Mouse (Mus musculus): ENCODE data around the gene Shroom3. TPM values are rescaled to one million over a fixed set of nuclear protein-coding genes. Genes with fewer than 3 reads are reported as not detected.

The Shroom3 gene
- polyA plus RNA-seq, 1 experiment from 2014 or later: 2.5 TPM

DNA sequence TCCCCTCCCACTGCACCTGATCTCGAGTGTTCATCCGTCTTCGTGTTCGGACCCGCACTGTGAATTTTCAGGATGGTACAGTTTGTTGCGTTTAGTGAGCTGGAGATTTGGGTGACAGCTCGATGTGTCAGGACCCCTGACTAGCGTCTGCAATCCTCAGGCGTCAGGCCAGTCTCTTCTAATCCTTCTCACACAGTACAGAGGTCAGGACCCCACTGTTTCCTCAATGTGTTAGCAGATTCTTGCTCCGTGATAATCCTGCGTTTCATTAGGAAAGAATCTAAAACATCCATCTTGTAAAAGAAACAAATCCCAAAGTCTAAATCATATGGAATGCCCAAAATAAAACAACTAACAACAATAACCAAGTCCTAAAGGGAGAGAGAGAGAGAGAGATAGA lies 18.5 kb downstream of the Shroom3 start:
- WGBS: 40% methylated on average over 11 of the region's 11 CpGs
- Histone ChIP-seq H3K27me3 (no peaks in the 10 kb centered on the region), H3K36me3 (no peaks in the 10 kb centered on the region), H3K4me1 (replicated peaks) (peaks cover 24% of the 10 kb centered on the region), H3K27ac (no peak overlapping the region), H3K4me3 (replicated peaks) (no peak overlapping the region), H3K9me3 (no peaks in the 10 kb centered on the region), H3K4me2 (replicated peaks) (no peak overlapping the region), H3K9ac (replicated peaks) (no peak overlapping the region)
- ATAC-seq: no peak

DNA sequence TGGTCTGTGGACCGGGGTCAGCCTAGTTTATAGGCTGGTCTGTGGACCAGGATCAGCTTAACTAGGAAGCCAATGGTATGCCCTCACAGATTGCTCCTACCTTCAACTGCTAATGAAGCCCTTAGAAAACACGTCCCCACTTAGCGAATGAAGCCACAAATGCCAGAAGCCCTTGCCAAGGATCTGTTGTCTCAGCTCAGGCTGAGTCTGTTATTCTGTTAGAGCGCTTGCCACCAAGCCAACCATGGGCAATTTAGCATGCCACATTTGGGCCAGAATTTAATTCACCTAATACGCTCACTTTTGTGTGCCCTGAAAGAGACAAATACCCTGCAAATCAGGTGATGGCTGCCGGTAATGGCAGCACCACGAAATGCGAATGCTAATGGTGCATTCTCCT lies 20.4 kb downstream of the Shroom3 start:
- Histone ChIP-seq H3K9me3 (no peaks in the 10 kb centered on the region), H3K27me3 (no peaks in the 10 kb centered on the region), H3K27ac (no peak overlapping the region), H3K9ac (replicated peaks) (no peak overlapping the region), H3K36me3 (no peaks in the 10 kb centered on the region), H3K4me2 (replicated peaks) (no peak overlapping the region), H3K4me1 (replicated peaks) (peaks cover 24% of the 10 kb centered on the region), H3K4me3 (replicated peaks) (no peak overlapping the region)
- WGBS: 85% methylated on average over 8 of the region's 8 CpGs
- ATAC-seq: no peak

DNA sequence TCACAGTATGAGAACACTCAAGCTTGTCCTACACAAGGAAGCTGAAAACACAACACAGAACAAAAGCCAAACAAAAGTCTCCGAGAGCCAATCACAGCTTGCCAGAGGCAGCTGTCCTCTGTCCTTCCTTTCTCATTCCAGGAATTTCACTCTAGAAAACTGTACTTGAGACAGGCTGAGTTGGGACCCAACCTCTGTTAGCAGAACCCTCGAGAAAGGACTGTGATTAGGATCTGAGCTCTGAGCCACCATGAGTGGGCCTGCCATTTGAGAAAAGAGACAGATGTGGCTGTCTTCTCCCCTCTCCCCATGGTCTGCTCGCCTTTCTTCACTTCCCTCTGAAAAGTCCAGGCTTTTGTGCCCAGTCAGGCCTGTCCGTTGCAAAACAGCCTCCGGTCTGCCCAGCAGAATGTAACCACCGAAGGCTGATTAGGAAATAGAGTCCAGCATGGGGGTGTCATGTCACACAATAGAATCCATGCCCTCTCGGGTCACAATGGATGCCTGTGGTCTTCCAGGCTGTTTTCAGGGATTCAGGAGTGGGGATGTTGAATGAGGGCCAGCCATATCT lies 24.8 kb downstream of the Shroom3 start:
- Histone ChIP-seq H3K4me1 (replicated peaks) (peaks cover 15% of the 10 kb centered on the region), H3K27me3 (no peaks in the 10 kb centered on the region), H3K9me3 (no peaks in the 10 kb centered on the region), H3K27ac (no peak overlapping the region), H3K4me2 (replicated peaks) (no peak overlapping the region), H3K36me3 (no peaks in the 10 kb centered on the region), H3K4me3 (replicated peaks) (no peak overlapping the region), H3K9ac (replicated peaks) (no peak overlapping the region)
- WGBS: 6% methylated on average over 7 of the region's 7 CpGs
- ATAC-seq: no peak

DNA sequence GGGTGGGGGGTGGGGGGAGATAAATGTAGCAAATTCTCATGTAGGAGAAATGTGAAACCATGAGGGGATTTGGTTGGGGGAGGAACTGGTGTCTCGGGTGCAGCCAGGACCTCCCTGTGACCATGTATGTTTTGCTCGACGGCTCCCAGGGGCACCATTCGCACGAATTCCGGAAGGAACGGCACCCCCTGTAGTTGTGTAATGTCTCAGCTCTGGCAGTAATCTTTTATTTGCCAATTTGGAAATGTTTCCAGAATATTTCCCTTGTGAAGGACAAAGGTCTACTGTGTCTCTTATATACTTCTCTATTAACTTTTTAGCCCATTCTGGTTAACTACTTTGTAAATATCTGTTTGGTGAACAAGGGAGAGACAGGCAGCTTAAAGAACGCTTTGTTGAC lies 27.5 kb downstream of the Shroom3 start:
- no peaks in the 10 kb centered on the region for H3K9me3 ChIP-seq
- 84% methylated on average over 8 of the region's 8 CpGs for WGBS
- H3K4me2 ChIP-seq (replicated peaks): no peak overlapping the region
- no peak overlapping the region for H3K9ac ChIP-seq (replicated peaks)
- no peak for ATAC-seq
- H3K4me1 ChIP-seq (replicated peaks): peaks cover 15% of the 10 kb centered on the region
- no peaks in the 10 kb centered on the region for H3K36me3 ChIP-seq
- no peaks in the 10 kb centered on the region for H3K27me3 ChIP-seq
- H3K4me3 ChIP-seq (replicated peaks): no peak overlapping the region
- H3K27ac ChIP-seq: no peak overlapping the region

DNA sequence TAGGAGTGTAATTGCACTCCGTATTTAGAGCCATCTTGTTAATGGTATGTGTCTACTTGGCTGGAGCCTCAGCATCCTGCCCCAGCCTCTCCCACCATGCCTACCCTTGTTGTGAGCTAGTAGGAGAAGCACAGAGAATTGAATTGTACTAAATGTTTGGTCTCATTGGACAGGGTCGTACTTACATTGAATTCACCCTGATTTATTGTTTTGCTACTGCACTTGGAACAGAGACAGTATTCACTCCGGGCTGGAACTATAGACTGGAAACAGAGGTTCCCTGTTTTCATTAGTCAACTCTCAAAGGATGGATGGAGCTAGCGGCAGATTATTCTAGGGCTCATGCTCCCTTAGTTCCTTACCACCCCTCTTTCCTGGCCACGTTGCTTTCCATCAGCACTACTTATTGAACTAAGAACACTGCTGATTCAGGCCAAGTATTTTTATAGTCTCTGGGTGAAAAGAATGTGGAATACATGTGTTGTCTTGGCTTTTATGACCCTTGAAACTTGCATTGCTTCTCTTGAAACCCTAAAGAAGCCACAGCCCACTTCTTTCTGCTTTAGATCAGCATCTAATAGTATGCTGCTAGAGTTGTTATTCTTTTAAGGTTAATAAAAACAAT lies 28.5 kb downstream of the Shroom3 start:
- peaks cover 8% of the 10 kb centered on the region for H3K4me1 ChIP-seq (replicated peaks)
- H3K9me3 ChIP-seq: no peaks in the 10 kb centered on the region
- no peak overlapping the region for H3K27ac ChIP-seq
- no peak overlapping the region for H3K4me3 ChIP-seq (replicated peaks)
- 77% methylated on average over 5 of the region's 5 CpGs for WGBS
- no peaks in the 10 kb centered on the region for H3K36me3 ChIP-seq
- H3K9ac ChIP-seq (replicated peaks): no peak overlapping the region
- H3K27me3 ChIP-seq: no peaks in the 10 kb centered on the region
- H3K4me2 ChIP-seq (replicated peaks): no peak overlapping the region
- no peak for ATAC-seq

DNA sequence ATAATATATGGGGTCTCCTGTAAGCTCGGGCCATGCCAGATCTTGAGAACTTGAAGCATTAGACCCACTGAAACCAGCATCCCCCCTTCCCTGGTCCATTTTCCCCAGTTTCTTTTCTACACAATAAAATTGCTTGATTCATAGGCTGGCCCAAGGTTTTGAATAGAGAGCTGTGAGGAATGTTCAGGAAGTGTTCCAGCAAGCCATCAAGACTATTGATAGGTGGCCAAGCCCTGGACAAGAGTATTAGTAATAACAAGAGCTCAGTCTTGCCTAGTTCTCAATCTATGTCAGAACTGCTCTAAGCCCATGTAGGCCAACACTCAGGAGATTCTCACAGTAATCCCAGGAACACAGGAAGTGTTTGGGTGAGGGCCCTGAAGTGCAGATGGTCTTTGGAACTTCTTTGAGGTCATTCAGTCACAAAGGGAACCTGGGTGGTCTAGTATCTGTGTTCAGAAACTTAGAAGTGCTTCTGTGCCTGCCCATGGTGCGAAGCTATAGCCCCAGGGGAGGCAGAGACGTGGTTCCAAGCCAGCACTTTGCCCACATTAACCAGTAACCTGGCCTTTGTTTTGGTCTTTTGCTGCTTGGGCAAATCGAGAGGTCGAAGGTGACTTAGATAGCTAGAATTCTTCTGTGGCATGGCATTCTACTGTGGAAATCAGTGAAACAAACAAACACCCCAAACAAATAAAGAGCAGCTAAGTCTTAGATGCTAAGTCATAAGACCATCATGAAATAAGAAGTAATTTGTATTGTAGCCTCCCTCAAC lies 29.6 kb downstream of the Shroom3 start:
- H3K36me3 ChIP-seq: no peaks in the 10 kb centered on the region
- no peaks in the 10 kb centered on the region for H3K27me3 ChIP-seq
- no peak for ATAC-seq
- no peak overlapping the region for H3K4me2 ChIP-seq (replicated peaks)
- no peak overlapping the region for H3K27ac ChIP-seq
- no peaks in the 10 kb centered on the region for H3K9me3 ChIP-seq
- H3K4me3 ChIP-seq (replicated peaks): no peak overlapping the region
- peaks cover 4% of the 10 kb centered on the region; the same call in 1 of the 2 replicates for H3K4me1 ChIP-seq (replicated peaks)
- 74% methylated on average over 5 of the region's 5 CpGs for WGBS
- H3K9ac ChIP-seq (replicated peaks): no peak overlapping the region

DNA sequence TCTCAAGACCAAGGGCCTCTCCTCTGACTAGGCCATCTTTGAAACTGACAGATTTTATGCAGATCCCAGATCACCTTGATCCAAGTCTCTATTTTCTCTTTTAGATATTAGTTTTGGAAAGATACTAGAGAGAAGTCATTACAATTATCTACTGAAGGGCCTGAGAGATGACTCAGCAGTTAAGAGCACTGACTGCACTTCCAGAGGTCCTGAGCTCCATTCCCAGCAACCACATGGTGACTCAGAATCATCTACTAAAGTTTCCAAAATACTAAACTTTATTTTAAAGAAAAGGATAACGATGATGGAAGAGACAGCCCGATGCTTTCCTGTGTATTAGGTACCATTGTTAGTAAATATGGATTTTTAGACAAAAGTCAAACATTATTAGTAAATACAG lies 31.7 kb downstream of the Shroom3 start:
- Histone ChIP-seq H3K27ac (no peak overlapping the region), H3K4me1 (replicated peaks) (no peaks in the 10 kb centered on the region)

DNA sequence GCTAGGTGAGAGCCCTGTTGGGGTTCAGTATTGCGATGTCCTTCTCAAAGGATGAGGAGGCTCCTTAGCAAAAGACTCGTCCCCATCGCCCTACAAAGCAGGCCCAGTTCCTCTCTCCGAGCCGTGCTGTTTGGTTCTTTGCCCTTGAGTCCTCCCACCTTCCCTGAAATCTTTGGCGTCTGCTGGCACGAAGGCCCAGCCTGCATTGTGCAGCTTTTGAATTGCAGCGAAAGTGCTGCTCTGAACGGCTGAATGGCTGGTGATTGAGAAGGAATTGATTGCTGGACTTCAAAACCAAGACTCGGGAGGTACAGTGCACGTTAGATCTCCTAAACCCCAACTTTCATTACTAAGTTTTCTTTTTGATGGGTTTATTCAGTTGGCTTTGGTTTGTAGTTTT lies 32.1 kb downstream of the Shroom3 start:
- no peak overlapping the region for H3K27ac ChIP-seq
- no peaks in the 10 kb centered on the region for H3K9me3 ChIP-seq
- no peak overlapping the region for H3K4me2 ChIP-seq (replicated peaks)
- H3K27me3 ChIP-seq: no peaks in the 10 kb centered on the region
- WGBS: 43% methylated on average over 11 of the region's 11 CpGs
- H3K9ac ChIP-seq (replicated peaks): no peak overlapping the region
- H3K36me3 ChIP-seq: no peaks in the 10 kb centered on the region
- H3K4me3 ChIP-seq (replicated peaks): no peak overlapping the region
- ATAC-seq: no peak
- H3K4me1 ChIP-seq (replicated peaks): no peaks in the 10 kb centered on the region

More for the DNA sequence above, 31.7 kb downstream of the Shroom3 start:
- WGBS: 98% methylated on average over 2 of the region's 2 CpGs
- no peak overlapping the region for H3K9ac ChIP-seq (replicated peaks)
- no peaks in the 10 kb centered on the region for H3K36me3 ChIP-seq
- H3K9me3 ChIP-seq: no peaks in the 10 kb centered on the region
- H3K4me2 ChIP-seq (replicated peaks): no peak overlapping the region
- no peak for ATAC-seq
- H3K27me3 ChIP-seq: no peaks in the 10 kb centered on the region
- H3K4me3 ChIP-seq (replicated peaks): no peak overlapping the region

DNA sequence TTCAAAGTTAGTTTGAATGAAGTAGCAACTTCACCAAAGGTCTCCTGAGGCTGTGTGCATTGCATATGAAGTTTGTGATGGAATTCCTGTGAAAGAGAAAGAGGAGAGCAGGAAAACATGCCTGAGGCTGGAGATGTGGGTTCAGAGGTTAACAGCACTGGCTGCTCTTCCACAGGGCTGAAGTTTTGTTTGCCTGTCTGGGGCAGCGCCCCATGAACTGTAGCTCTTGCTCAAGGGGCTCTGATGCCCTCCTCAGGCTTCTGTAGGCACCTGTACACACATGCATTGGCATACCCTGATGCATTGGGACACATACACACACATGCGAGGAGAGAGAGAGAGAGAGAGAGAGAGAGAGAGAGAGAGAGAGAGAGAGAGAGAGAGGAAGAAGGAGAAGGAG lies 32.7 kb downstream of the Shroom3 start:
- ATAC-seq: no peak
- Histone ChIP-seq H3K9ac (replicated peaks) (no peak overlapping the region), H3K4me3 (replicated peaks) (no peak overlapping the region), H3K27me3 (no peaks in the 10 kb centered on the region), H3K27ac (no peak overlapping the region), H3K9me3 (no peaks in the 10 kb centered on the region), H3K4me1 (replicated peaks) (no peaks in the 10 kb centered on the region), H3K36me3 (no peaks in the 10 kb centered on the region), H3K4me2 (replicated peaks) (no peak overlapping the region)
- WGBS: 77% methylated on average over 2 of the region's 2 CpGs

DNA sequence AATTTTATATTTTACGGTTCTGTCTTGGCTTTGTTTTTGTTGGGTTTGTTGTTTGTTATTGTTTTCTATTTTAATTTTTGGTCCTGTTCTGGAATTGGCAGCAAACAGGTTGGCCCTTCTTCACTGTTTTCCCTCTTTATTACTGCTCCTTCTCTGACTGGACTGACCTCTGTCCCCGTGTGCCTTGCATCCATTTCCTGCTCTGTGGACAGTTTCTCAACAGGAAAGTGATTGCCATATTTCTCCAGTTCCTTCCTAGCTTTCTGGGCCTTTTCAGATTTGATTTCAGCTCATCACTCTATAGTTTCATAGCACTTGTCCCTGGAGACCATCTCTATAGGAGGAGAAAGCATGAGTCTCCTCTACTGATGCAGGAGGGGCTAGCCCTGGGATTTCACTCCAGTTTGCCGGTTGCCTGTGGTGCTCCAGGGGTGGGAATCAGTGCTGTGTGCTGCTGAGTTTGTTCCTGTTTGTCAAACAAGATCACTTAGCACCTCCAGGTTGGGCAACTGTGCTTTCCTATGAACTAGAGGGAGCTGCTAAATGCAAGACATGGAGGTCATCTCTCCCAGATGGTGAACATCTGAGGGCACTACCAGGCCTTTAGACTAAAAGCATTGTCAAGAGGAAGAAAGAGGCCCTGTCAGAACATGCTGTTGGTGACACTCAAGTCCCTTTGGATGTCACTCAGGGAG lies 34.6 kb downstream of the Shroom3 start:
- ATAC-seq: no peak
- no peak overlapping the region for H3K9ac ChIP-seq (replicated peaks)
- H3K4me1 ChIP-seq (replicated peaks): no peaks in the 10 kb centered on the region
- no peak overlapping the region for H3K4me2 ChIP-seq (replicated peaks)
- no peaks in the 10 kb centered on the region for H3K36me3 ChIP-seq
- H3K27me3 ChIP-seq: no peaks in the 10 kb centered on the region
- 78% methylated on average over 3 of the region's 3 CpGs for WGBS
- no peak overlapping the region for H3K27ac ChIP-seq
- H3K4me3 ChIP-seq (replicated peaks): no peak overlapping the region
- H3K9me3 ChIP-seq: no peaks in the 10 kb centered on the region

DNA sequence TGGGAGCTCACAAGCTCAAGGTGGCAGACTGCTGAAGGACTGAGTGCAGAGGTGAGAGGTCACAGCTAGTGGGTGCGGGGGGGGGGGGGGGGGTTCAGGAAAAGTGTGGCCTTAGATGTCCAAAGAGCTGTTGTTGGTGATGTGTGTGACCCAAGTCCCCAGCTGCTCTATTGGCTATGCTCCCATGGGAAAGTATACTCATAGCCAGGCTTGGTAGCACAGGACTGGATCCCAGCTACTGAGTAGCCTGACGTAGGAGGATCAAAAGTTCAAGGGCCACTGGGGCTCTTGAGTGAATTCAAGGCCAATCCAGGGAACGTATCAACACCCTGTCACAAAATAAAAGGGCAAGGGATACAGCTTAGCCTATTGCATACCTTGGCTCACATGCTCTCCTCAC lies 35.6 kb downstream of the Shroom3 start:
- Histone ChIP-seq H3K27ac (no peak overlapping the region), H3K4me3 (replicated peaks) (no peak overlapping the region), H3K4me1 (replicated peaks) (no peaks in the 10 kb centered on the region), H3K27me3 (no peaks in the 10 kb centered on the region), H3K9me3 (no peaks in the 10 kb centered on the region), H3K4me2 (replicated peaks) (no peak overlapping the region), H3K9ac (replicated peaks) (no peak overlapping the region), H3K36me3 (no peaks in the 10 kb centered on the region)
- ATAC-seq: no peak
- 83% methylated on average over 2 of the region's 3 CpGs for WGBS

DNA sequence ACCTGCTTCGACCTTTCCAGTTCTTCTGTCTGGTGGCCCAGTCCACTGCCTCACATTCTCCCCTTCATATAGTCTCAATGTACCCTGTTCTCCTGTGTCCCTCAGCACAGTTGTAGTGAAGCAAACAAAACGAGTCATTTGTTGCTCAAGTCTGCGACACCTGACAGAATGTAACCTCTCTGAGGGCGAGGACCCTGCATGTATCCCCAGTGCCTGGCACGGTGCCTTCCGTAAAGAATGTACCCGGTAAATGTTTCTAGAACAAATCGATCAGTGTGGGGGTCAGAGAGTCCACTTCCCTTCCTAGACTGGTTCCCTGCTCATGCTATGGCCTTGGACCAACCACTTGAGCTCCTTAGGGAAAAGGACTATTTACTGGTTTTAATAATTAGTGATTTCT lies 38.4 kb downstream of the Shroom3 start:
- no peak overlapping the region for H3K9ac ChIP-seq (replicated peaks)

More for the DNA sequence above, 38.4 kb downstream of the Shroom3 start:
- no peak overlapping the region for H3K27ac ChIP-seq
- no peaks in the 10 kb centered on the region for H3K27me3 ChIP-seq
- no peaks in the 10 kb centered on the region for H3K9me3 ChIP-seq
- H3K4me2 ChIP-seq (replicated peaks): no peak overlapping the region
- no peak overlapping the region for H3K4me3 ChIP-seq (replicated peaks)
- no peak for ATAC-seq
- WGBS: 95% methylated on average over 8 of the region's 8 CpGs
- no peaks in the 10 kb centered on the region for H3K4me1 ChIP-seq (replicated peaks)
- H3K36me3 ChIP-seq: no peaks in the 10 kb centered on the region

Data from midbrain, embryonic 13.5 days (tissue).